In genomic region chr5:96969032-96969431, GRCm38 (mm10) we compare ENCODE assay signal across 18 mouse cellular contexts. TPM values are rescaled to one million over a fixed set of nuclear protein-coding genes. Genes with fewer than 3 reads are reported as not detected.
A peak's percentile ranks its signal among the peaks of the same experiment; 100 is the strongest.
DNase-seq lines count a peak whose midpoint lies in the region; ATAC-seq and TF ChIP-seq lines count a peak whose summit lies in the region.
"Had no signal": no experiment of that assay in that cellular context is flagged by ENCODE, and none has a peak within 500 bp of the region (broad histone marks: within the 10 kb centered on the region; RNA-seq: fewer than 3 reads in every experiment).

No protein-coding gene starts in this region.

- WGBS in forebrain, embryonic 11.5 days, result 50% methylated on average over 3 of the region's 3 CpGs
- 49% methylated on average over 3 of the region's 3 CpGs for WGBS in forebrain, embryonic 12.5 days
- 65% methylated on average over 3 of the region's 3 CpGs for WGBS in liver, embryonic 11.5 days
- 84% methylated on average over 3 of the region's 3 CpGs for WGBS in liver, embryonic 13.5 days (ENCODE audit: insufficient replicate concordance)

- ATAC-seq in forebrain, embryonic 11.5 days (replicated peaks; ENCODE audit: low FRiP score), result no peak
- no peak for ATAC-seq in forebrain, embryonic 12.5 days (ENCODE audit: low FRiP score)
- ATAC-seq in liver, embryonic 11.5 days (replicated peaks; ENCODE audit: low FRiP score), result 0 out of 2 replicates have a peak, but pooled peaks have one; percentile 43
- peak; percentile 25 for ATAC-seq in G1E (ENCODE audit: extremely low read depth, insufficient number of reproducible peaks, low FRiP score, poor library complexity, severe bottlenecking)
- ATAC-seq in liver, embryonic 13.5 days (ENCODE audit: low read depth), result 0 out of 2 replicates have a peak, but pooled peaks have one; percentile 24
- no peak for ATAC-seq in cerebellum, adult (ENCODE audit: insufficient number of reproducible peaks, low FRiP score, low TSS enrichment)
- ATAC-seq: hindbrain, postnatal 0 days had no signal

- H3K4me1 ChIP-seq in forebrain, embryonic 11.5 days (replicated peaks; ENCODE audit: control insufficient read depth, insufficient read depth, low read length), result peaks cover 4% of the 10 kb centered on the region; the same call in 1 of the 2 replicates
- H3K4me1 ChIP-seq in forebrain, embryonic 12.5 days, result peaks cover 20% of the 10 kb centered on the region
- H3K4me1 ChIP-seq in liver, embryonic 11.5 days (replicated peaks; ENCODE audit: control insufficient read depth, insufficient read depth, low read length), result peaks cover 13% of the 10 kb centered on the region
- peaks cover 80% of the 10 kb centered on the region for H3K4me1 ChIP-seq in G1E (ENCODE audit: insufficient read depth, low read depth, low read length)
- H3K4me1 ChIP-seq in liver, embryonic 13.5 days (replicated peaks), result peaks cover 53% of the 10 kb centered on the region

- no peaks in the 10 kb centered on the region for H3K36me3 ChIP-seq in forebrain, embryonic 11.5 days (ENCODE audit: control insufficient read depth, insufficient read depth, low read length)
- no peaks in the 10 kb centered on the region for H3K36me3 ChIP-seq in forebrain, embryonic 12.5 days (replicated peaks)
- no peaks in the 10 kb centered on the region for H3K36me3 ChIP-seq in liver, embryonic 11.5 days (ENCODE audit: control insufficient read depth, insufficient read depth, low read length)
- H3K36me3 ChIP-seq in G1E (replicated peaks), result no peaks in the 10 kb centered on the region
- no peaks in the 10 kb centered on the region for H3K36me3 ChIP-seq in liver, embryonic 13.5 days
- H3K36me3 ChIP-seq: embryonic facial prominence, embryonic 13.5 days; heart, embryonic 15.5 days; limb, embryonic 13.5 days had no signal

- H3K9ac ChIP-seq in forebrain, embryonic 11.5 days (ENCODE audit: low read length), result no peak overlapping the region
- H3K9ac ChIP-seq in forebrain, embryonic 12.5 days, result no peak overlapping the region
- H3K9ac ChIP-seq in liver, embryonic 11.5 days (ENCODE audit: low read depth, low read length), result peak overlapping the region; percentile 10; the same call in 1 of the 2 replicates
- H3K9ac ChIP-seq in liver, embryonic 13.5 days, result no peak overlapping the region
- H3K9ac ChIP-seq: embryonic facial prominence, embryonic 13.5 days; heart, embryonic 15.5 days; limb, embryonic 13.5 days had no signal

- H3K9me3 ChIP-seq in forebrain, embryonic 11.5 days (ENCODE audit: control insufficient read depth, low read length), result no peaks in the 10 kb centered on the region
- no peaks in the 10 kb centered on the region for H3K9me3 ChIP-seq in forebrain, embryonic 12.5 days
- no peaks in the 10 kb centered on the region for H3K9me3 ChIP-seq in liver, embryonic 11.5 days (ENCODE audit: control insufficient read depth, low read length)
- peaks cover 4% of the 10 kb centered on the region; the same call in 1 of the 2 replicates for H3K9me3 ChIP-seq in G1E (replicated peaks)
- H3K9me3 ChIP-seq in liver, embryonic 13.5 days (replicated peaks), result 0 out of 2 replicates have a peak, but pooled peaks cover 6% of the 10 kb centered on the region
- H3K9me3 ChIP-seq: embryonic facial prominence, embryonic 13.5 days; heart, embryonic 15.5 days; limb, embryonic 13.5 days had no signal

- H3K27ac ChIP-seq in forebrain, embryonic 11.5 days (ENCODE audit: low read depth, low read length), result peak overlapping the region; percentile 18; the same call in 1 of the 2 replicates
- H3K27ac ChIP-seq in forebrain, embryonic 12.5 days, result no peak overlapping the region
- H3K27ac ChIP-seq in liver, embryonic 11.5 days (ENCODE audit: low read depth, low read length), result no peak overlapping the region
- 0 out of 2 replicates have a peak overlapping the region, but pooled peaks have one; percentile 10 for H3K27ac ChIP-seq in liver, embryonic 13.5 days
- H3K27ac ChIP-seq: embryonic facial prominence, embryonic 13.5 days; heart, embryonic 15.5 days; hindbrain, postnatal 0 days; limb, embryonic 13.5 days had no signal

- H3K27me3 ChIP-seq in forebrain, embryonic 11.5 days (ENCODE audit: control insufficient read depth, insufficient read depth, low read length), result no peaks in the 10 kb centered on the region
- H3K27me3 ChIP-seq in forebrain, embryonic 12.5 days, result no peaks in the 10 kb centered on the region
- no peaks in the 10 kb centered on the region for H3K27me3 ChIP-seq in liver, embryonic 11.5 days (replicated peaks; ENCODE audit: control insufficient read depth, insufficient read depth, low read length)
- H3K27me3 ChIP-seq in G1E (ENCODE audit: insufficient read depth, low read length), result no peaks in the 10 kb centered on the region
- H3K27me3 ChIP-seq in liver, embryonic 13.5 days, result no peaks in the 10 kb centered on the region
- H3K27me3 ChIP-seq: embryonic facial prominence, embryonic 13.5 days; heart, embryonic 15.5 days; limb, embryonic 13.5 days had no signal

- no peak overlapping the region for H3K4me3 ChIP-seq in forebrain, embryonic 11.5 days (ENCODE audit: low read depth, low read length)
- no peak overlapping the region for H3K4me3 ChIP-seq in forebrain, embryonic 12.5 days (replicated peaks)
- H3K4me3 ChIP-seq in liver, embryonic 11.5 days (ENCODE audit: low read depth, low read length), result no peak overlapping the region
- H3K4me3 ChIP-seq in G1E (ENCODE audit: low read depth, low read length), result peak overlapping the region; percentile 70
- no peak overlapping the region for H3K4me3 ChIP-seq in liver, embryonic 13.5 days (replicated peaks)
- H3K4me3 ChIP-seq: embryonic facial prominence, embryonic 13.5 days; heart, embryonic 15.5 days; limb, embryonic 13.5 days; myocyte had no signal

- no peak for TF ChIP-seq CTCF in G1E (IDR thresholded peaks at IDR 0.05; ENCODE audit: low read depth, low read length)

- H3K4me2 ChIP-seq in forebrain, embryonic 11.5 days (ENCODE audit: low read depth, low read length, severe bottlenecking), result no peak overlapping the region
- H3K4me2 ChIP-seq in forebrain, embryonic 12.5 days, result no peak overlapping the region
- peak overlapping the region; percentile 3; the same call in 1 of the 2 replicates for H3K4me2 ChIP-seq in liver, embryonic 11.5 days
- H3K4me2 ChIP-seq in liver, embryonic 13.5 days, result no peak overlapping the region
- H3K4me2 ChIP-seq: embryonic facial prominence, embryonic 13.5 days; heart, embryonic 15.5 days; limb, embryonic 13.5 days had no signal

- DNase-seq in forebrain, embryonic 11.5 days (ENCODE audit: low spot score), result no peak
- DNase-seq in liver, embryonic 11.5 days (ENCODE audit: low spot score), result no peak
- no peak for DNase-seq in liver
- no peak for DNase-seq in G1E (ENCODE audit: low spot score)
- no peak for DNase-seq in liver, embryonic 13.5 days
- DNase-seq: adrenal gland, adult 8-10 months; cerebellum, postnatal 10 days; heart, postnatal 4 days; lung, adult 18-20 months; midbrain, embryonic 14.5 days; thymus, postnatal 14 days had no signal

RNA-seq across cellular contexts. Expression of gene Bmp2k, which starts 28.5 kb away (rescaled TPM):
- 9.0 and 10.2 TPM in 2 replicates for polyA plus RNA-seq in forebrain, embryonic 11.5 days (2014; fragmentation: Nextera tagmentation; extraction: Ambion mirVana)
- polyA plus RNA-seq in forebrain, embryonic 12.5 days (2016; fragmentation: Nextera tagmentation; extraction: Ambion mirVana), result 9.2 TPM in 2 replicates
- polyA plus RNA-seq in liver, embryonic 11.5 days (2014; fragmentation: Nextera tagmentation; extraction: Ambion mirVana), result 31.1 and 34.5 TPM in 2 replicates
- 944 and 1,145 TPM in 2 replicates for total RNA-seq in G1E (2014; fragmentation: Nextera tagmentation)
- 341 and 380 TPM in 2 replicates for total RNA-seq in G1E (2017)
- polyA plus RNA-seq in G1E (2012), result 51.6 and 52.6 TPM in 2 replicates
- 34.7 and 39.3 TPM in 2 replicates for polyA plus RNA-seq in liver, embryonic 13.5 days (2015; fragmentation: Nextera tagmentation; extraction: Ambion mirVana)

Comparison
In these comparisons a context has a peak if more than half of its experiments do, and no peak if none do; other contexts are left out.
1. H3K27ac ChIP-seq: peak in forebrain, embryonic 11.5 days (single experiment) and liver, embryonic 13.5 days (single experiment); none in forebrain, embryonic 12.5 days (single experiment) and liver, embryonic 11.5 days (single experiment).
2. ATAC-seq: peak in liver, embryonic 11.5 days (single experiment), G1E (single experiment) and liver, embryonic 13.5 days (single experiment); none in forebrain, embryonic 11.5 days (single experiment), forebrain, embryonic 12.5 days (single experiment) and cerebellum, adult (single experiment).